Mouse (Mus musculus) c-Kit-negative CD71-positive TER-119-positive erythroid progenitor cells, embryonic 14.5 days (primary cell): ENCODE results near the gene Dtd1.

Experiments
- DNase-seq: peaks from one replicate; pipeline ENCODE4 v3.0.0-alpha.2; 2013; ENCODE audit warnings: low read depth, low spot score

Dtd1 gene

GRCm38 (mm10) chr2:144768375-144769117 is 168.8 kb downstream of the Dtd1 start:
- DNase-seq, result no peak

- DNase-seq, result no peak
Measured at GRCm38 (mm10) chr2:144769118-144769496, 169.4 kb downstream of the Dtd1 start.

- DNase-seq, result no peak
Measured at GRCm38 (mm10) chr2:144769556-144769955, 169.9 kb downstream of the Dtd1 start.

GRCm38 (mm10) chr2:144770452-144770941 is 170.8 kb downstream of the Dtd1 start:
- no peak for DNase-seq

GRCm38 (mm10) chr2:144771841-144772240 is 172.1 kb downstream of the Dtd1 start:
- no peak for DNase-seq

GRCm38 (mm10) chr2:144774636-144775160 is 175.0 kb downstream of the Dtd1 start:
- no peak for DNase-seq

GRCm38 (mm10) chr2:144775626-144776025 is 175.9 kb downstream of the Dtd1 start:
- no peak for DNase-seq

- no peak for DNase-seq
Measured at GRCm38 (mm10) chr2:144779263-144779662, 179.6 kb downstream of the Dtd1 start.

- no peak for DNase-seq
Measured at GRCm38 (mm10) chr2:144780731-144781130, 181.0 kb downstream of the Dtd1 start.

GRCm38 (mm10) chr2:144781871-144782270 is 182.2 kb downstream of the Dtd1 start:
- DNase-seq, result no peak

- no peak for DNase-seq
Measured at GRCm38 (mm10) chr2:144782481-144782880, 182.8 kb downstream of the Dtd1 start.

- DNase-seq, result no peak
Measured at GRCm38 (mm10) chr2:144783190-144783589, 183.5 kb downstream of the Dtd1 start.

GRCm38 (mm10) chr2:144783831-144784230 is 184.1 kb downstream of the Dtd1 start:
- no peak for DNase-seq

- DNase-seq, result no peak
Measured at GRCm38 (mm10) chr2:144791671-144792294, 192.1 kb downstream of the Dtd1 start.

- DNase-seq, result no peak
Measured at GRCm38 (mm10) chr2:144797515-144797914, 197.8 kb downstream of the Dtd1 start.

- no peak for DNase-seq
Measured at GRCm38 (mm10) chr2:144807766-144808754, 208.4 kb downstream of the Dtd1 start.
